Mouse (Mus musculus): Measurements from ENCODE around the gene Omp. TPM values are rescaled to one million over a fixed set of nuclear protein-coding genes. Genes with fewer than 3 reads are reported as not detected.

The Omp gene
- total and polyA plus RNA-seq, 3 experiments: 0.08 TPM; not detected in 2

GRCm38 (mm10) chr7:98172661-98173060, 27.4 kb upstream of the Omp start:
- Histone ChIP-seq H3K27me3 (replicated peaks) (peaks cover 24% of the 10 kb centered on the region), H3K9me3 (replicated peaks; ENCODE audit: low read length) (no peaks in the 10 kb centered on the region), H3K4me2 (ENCODE audit: insufficient read depth, low read depth, poor library complexity, severe bottlenecking) (no peak overlapping the region), H3K79me2 (replicated peaks; ENCODE audit: control insufficient read depth, extremely low read depth, insufficient read depth, poor library complexity, severe bottlenecking) (no peaks in the 10 kb centered on the region), H3K9ac (ENCODE audit: insufficient read depth, low read depth) (no peak overlapping the region), H3K4me3 (replicated peaks in 1 of 3; ENCODE audit: low read depth in 2 of 3, low read length in 2 of 3, poor library complexity in 1 of 3) (no peak overlapping the region), H3K27ac (ENCODE audit: insufficient read depth, low read depth) (no peak overlapping the region), H3K36me3 (replicated peaks in 1 of 2; ENCODE audit: control insufficient read depth in 1 of 2, insufficient read depth in 1 of 2, low read length in 1 of 2) (no peaks in the 10 kb centered on the region), H3K4me1 (ENCODE audit: control insufficient read depth in 1 of 2, insufficient read depth in 2 of 2) (peaks cover 2 to 16% of the 10 kb centered on the region in 2 experiments; a peak in 3 of 4 replicates)
- dilution Hi-C loops (cut with MboI; ENCODE audit: extremely low pct_ligation_motif_present, extremely low pct_unique_long_range_greater_than_20kb, low sequenced_read_pairs): no loop called here
- no peak for TF ChIP-seq HCFC1 (IDR thresholded peaks at IDR 0.05; ENCODE audit: low read depth, low read length)
- no peak for TF ChIP-seq MEF2A (IDR thresholded peaks at IDR 0.05; ENCODE audit: borderline replicate concordance, low read depth, low read length)
- TF ChIP-seq MYC (IDR thresholded peaks at IDR 0.05; ENCODE audit: low read depth, low read length): no peak
- no peak for TF ChIP-seq RCOR1 (conservative IDR thresholded peaks at IDR 0.05; ENCODE audit: low read depth, low read length)
- TF ChIP-seq TCF12 (IDR thresholded peaks at IDR 0.05; ENCODE audit: low read depth, low read length): no peak
- TF ChIP-seq ZMIZ1 (IDR thresholded peaks at IDR 0.05; ENCODE audit: low read depth, low read length): no peak
- no peak for TF ChIP-seq JUN (IDR thresholded peaks at IDR 0.05; ENCODE audit: insufficient read depth, low read depth, low read length)
- no peak for TF ChIP-seq BHLHE40 (IDR thresholded peaks at IDR 0.05; ENCODE audit: low read depth, low read length)
- DNase-seq (ENCODE audit: extremely low read depth): no peak
- in situ Hi-C loops (cut with MboI; ENCODE audit: low pct_ligation_motif_present, low pct_unique_long_range_greater_than_20kb, low sequenced_read_pairs): loop anchor here (25.0 kb wide), 1 partner anchor 265 kb away; the partner anchor contains the start of gene Gucy2d

DNA sequence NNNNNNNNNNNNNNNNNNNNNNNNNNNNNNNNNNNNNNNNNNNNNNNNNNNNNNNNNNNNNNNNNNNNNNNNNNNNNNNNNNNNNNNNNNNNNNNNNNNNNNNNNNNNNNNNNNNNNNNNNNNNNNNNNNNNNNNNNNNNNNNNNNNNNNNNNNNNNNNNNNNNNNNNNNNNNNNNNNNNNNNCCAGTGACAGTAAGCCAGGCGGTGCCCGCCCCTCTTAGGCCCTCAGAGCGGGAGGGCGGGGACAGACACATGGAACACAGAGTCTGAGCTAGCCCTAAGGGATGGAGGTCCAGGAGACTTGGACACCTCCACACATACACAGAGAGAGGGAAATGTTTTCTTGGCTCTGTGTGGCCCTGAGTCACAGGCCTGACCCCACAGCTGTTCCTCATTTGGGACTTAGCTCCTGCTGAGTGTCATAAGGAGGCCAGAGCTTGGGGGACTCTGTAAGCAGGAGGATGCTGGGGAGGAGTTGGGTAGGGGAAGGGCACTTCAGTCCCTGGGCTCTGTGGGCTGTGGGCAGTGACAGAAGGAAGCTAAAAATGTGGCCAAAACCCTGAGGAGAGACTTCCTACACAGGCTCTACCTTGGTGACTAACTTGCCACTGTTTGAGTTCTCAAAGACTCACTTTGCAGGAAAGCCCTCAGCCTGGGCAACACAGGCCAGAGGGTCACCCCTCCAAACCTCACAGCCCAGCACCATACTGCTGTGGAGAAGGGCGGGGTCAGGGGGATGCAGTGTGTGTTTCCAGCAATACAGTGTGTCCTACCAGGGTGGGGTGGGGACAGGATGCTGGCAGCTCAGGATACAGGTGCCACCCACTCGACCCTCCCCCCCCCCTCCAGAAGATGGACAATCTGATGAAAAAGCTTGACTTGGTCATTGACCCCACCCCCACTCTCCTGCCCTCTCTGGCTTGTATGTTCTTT, 26.1 kb upstream of the Omp start:
- Histone ChIP-seq H3K4me1 (ENCODE audit: control insufficient read depth in 1 of 2, insufficient read depth in 2 of 2) (peaks cover 2 to 5% of the 10 kb centered on the region in 2 experiments; a peak in 3 of 4 replicates), H3K9me3 (replicated peaks; ENCODE audit: low read length) (no peaks in the 10 kb centered on the region), H3K27me3 (replicated peaks) (peaks cover 16% of the 10 kb centered on the region), H3K36me3 (replicated peaks in 1 of 2; ENCODE audit: control insufficient read depth in 1 of 2, insufficient read depth in 1 of 2, low read length in 1 of 2) (no peaks in the 10 kb centered on the region), H3K79me2 (replicated peaks; ENCODE audit: control insufficient read depth, extremely low read depth, insufficient read depth, poor library complexity, severe bottlenecking) (no peaks in the 10 kb centered on the region), H3K4me3 (replicated peaks in 1 of 3; ENCODE audit: low read depth in 2 of 3, low read length in 2 of 3, poor library complexity in 1 of 3) (no peak overlapping the region), H3K4me2 (ENCODE audit: insufficient read depth, low read depth, poor library complexity, severe bottlenecking) (no peak overlapping the region), H3K9ac (ENCODE audit: insufficient read depth, low read depth) (no peak overlapping the region), H3K27ac (ENCODE audit: insufficient read depth, low read depth) (no peak overlapping the region)
- in situ Hi-C loops (cut with MboI; ENCODE audit: low pct_ligation_motif_present, low pct_unique_long_range_greater_than_20kb, low sequenced_read_pairs): loop anchor here (25.0 kb wide), 1 partner anchor 266 kb away; the partner anchor contains the start of gene Gucy2d
- TF ChIP-seq IRF4 (IDR thresholded peaks at IDR 0.05; ENCODE audit: low read depth, low read length): no peak
- TF ChIP-seq E2F4 (IDR thresholded peaks at IDR 0.05; ENCODE audit: insufficient replicate concordance, low read depth, low read length): no peak
- TF ChIP-seq JUN (IDR thresholded peaks at IDR 0.05; ENCODE audit: insufficient read depth, low read depth, low read length): no peak
- TF ChIP-seq SMC3 (IDR thresholded peaks at IDR 0.05; ENCODE audit: low read depth, low read length): no peak
- no peak for TF ChIP-seq POLR2AphosphoS2 (IDR thresholded peaks at IDR 0.05; ENCODE audit: low read depth, low read length)
- TF ChIP-seq HCFC1 (IDR thresholded peaks at IDR 0.05; ENCODE audit: low read depth, low read length): no peak
- no peak for TF ChIP-seq MXI1 (IDR thresholded peaks at IDR 0.05; ENCODE audit: low read depth, low read length)
- TF ChIP-seq RCOR1 (conservative IDR thresholded peaks at IDR 0.05; ENCODE audit: low read depth, low read length): no peak
- no peak for TF ChIP-seq PAX5 (IDR thresholded peaks at IDR 0.05; ENCODE audit: low read length)
- dilution Hi-C loops (cut with MboI; ENCODE audit: extremely low pct_ligation_motif_present, extremely low pct_unique_long_range_greater_than_20kb, low sequenced_read_pairs): no loop called here
- no peak for DNase-seq (ENCODE audit: extremely low read depth)
